Mouse (Mus musculus) stomach, postnatal 0 days (tissue): ENCODE results near the gene Trim37. TPM values are rescaled to one million over a fixed set of nuclear protein-coding genes. Genes with fewer than 3 reads are reported as not detected.

Source experiments
- ATAC-seq: fragments of 200-750 bp; cut with Nextera tagmentation; 2 replicates; pipeline ENCODE4 v1.8.0; 2017; ENCODE audit not compliant: low FRiP score, low TSS enrichment
- DNase-seq: peaks from one replicate; pipeline ENCODE4 v3.0.0-alpha.2; 2016; ENCODE audit warnings: low spot score
- H3K27ac ChIP-seq: fragments of 300-500 bp; sonication (generic); replicated peaks from 2 replicates; pipeline ENCODE4 v1.5.1; 2014; ENCODE audit warnings: mild to moderate bottlenecking, control low read depth
- H3K27me3 ChIP-seq: fragments of 300-500 bp; sonication (generic); 2 replicates; pipeline ENCODE4 v1.6.1; 2014; ENCODE audit warnings: low read length; ENCODE audit not compliant: control insufficient read depth, insufficient read depth
- H3K36me3 ChIP-seq: fragments of 300-500 bp; sonication (generic); 2 replicates; pipeline ENCODE4 v1.6.1; 2014; ENCODE audit warnings: low read length, mixed read lengths; ENCODE audit not compliant: control insufficient read depth, insufficient read depth
- H3K4me1 ChIP-seq: fragments of 300-500 bp; sonication (generic); replicated peaks from 2 replicates; pipeline ENCODE4 v1.6.1; 2014; ENCODE audit warnings: antibody characterized with exemption; ENCODE audit not compliant: control insufficient read depth, insufficient read depth
- H3K4me2 ChIP-seq: fragments of 300-500 bp; sonication (generic); replicated peaks from 2 replicates; pipeline ENCODE4 v1.6.1; 2014; ENCODE audit warnings: low read depth, mild to moderate bottlenecking, control low read depth, moderate library complexity
- H3K4me3 ChIP-seq: fragments of 300-500 bp; sonication (generic); 2 replicates; pipeline ENCODE4 v1.5.1; 2014; ENCODE audit warnings: low read depth, low read length, control low read depth
- H3K9ac ChIP-seq: fragments of 300-500 bp; sonication (generic); 2 replicates; pipeline ENCODE4 v1.6.1; 2014; ENCODE audit warnings: mild to moderate bottlenecking, low read length, control low read depth, mixed read lengths
- H3K9me3 ChIP-seq: fragments of 300-500 bp; sonication (generic); 2 replicates; pipeline ENCODE4 v1.6.1; 2016; ENCODE audit warnings: low read length; ENCODE audit not compliant: control insufficient read depth
- CTCF ChIP-seq: IDR thresholded peaks from 2 replicates; pipeline ENCODE4 v1.5.1; 2016; ENCODE audit warnings: antibody characterized with exemption, low read depth, mild to moderate bottlenecking, moderate library complexity
- EP300 ChIP-seq: optimal IDR thresholded peaks from 2 replicates; pipeline ENCODE3; 2016; ENCODE audit warnings: antibody characterized with exemption
- WGBS: fragments of 180-500 bp; shearing (Covaris S2); extraction: QIAGEN DNeasy Blood & Tissue Kit; methylation state at CpG from one replicate; pipeline ENCODE4 v1.1.7; 2014; 5-methylcytosine and 5-hydroxymethylcytosine counted together
- polyA plus RNA-seq: library from polyadenylated mRNA; unstranded; fragments of >200 nt; fragmentation: Nextera tagmentation; extraction: Ambion mirVana; gene quantifications from 2 replicates; pipeline ENCODE4 v1.2.1, GENCODE M21; 2015

Gene Trim37
- polyA plus RNA-seq, 1 experiment from 2014 or later: 8.8 TPM

- Histone ChIP-seq H3K4me1 (no peaks in the 10 kb centered on the region), H3K9me3 (no peaks in the 10 kb centered on the region), H3K9ac (no peak overlapping the region), H3K27ac (no peak overlapping the region), H3K4me2 (no peak overlapping the region), H3K4me3 (no peak overlapping the region), H3K36me3 (no peaks in the 10 kb centered on the region; the same call in 1 of the 2 replicates), H3K27me3 (no peaks in the 10 kb centered on the region)
- WGBS: 90% methylated on average over 12 of the region's 12 CpGs
- no peak for DNase-seq
- TF ChIP-seq CTCF (no peak), EP300 (no peak)
- ATAC-seq: no peak
These were observed 108.0 kb downstream of the Trim37 start for GRCm38 (mm10) chr11:87234743-87235485.

- H3K27me3 ChIP-seq: no peaks in the 10 kb centered on the region
- H3K9me3 ChIP-seq: no peaks in the 10 kb centered on the region
- H3K4me3 ChIP-seq: no peak overlapping the region
- ATAC-seq (no peak), DNase-seq (no peak)
- TF ChIP-seq CTCF: no peak
- no peak for TF ChIP-seq EP300
- H3K4me1 ChIP-seq: no peaks in the 10 kb centered on the region
- H3K36me3 ChIP-seq: no peaks in the 10 kb centered on the region; the same call in 1 of the 2 replicates
- no peak overlapping the region for H3K9ac ChIP-seq
- 65% methylated on average over 5 of the region's 5 CpGs for WGBS
- H3K4me2 ChIP-seq: no peak overlapping the region
- H3K27ac ChIP-seq: no peak overlapping the region
These were observed 108.6 kb downstream of the Trim37 start for GRCm38 (mm10) chr11:87235486-87235872.

- no peaks in the 10 kb centered on the region for H3K27me3 ChIP-seq
- H3K27ac ChIP-seq: no peak overlapping the region
- no peak for TF ChIP-seq CTCF
- no peak overlapping the region for H3K9ac ChIP-seq
- no peak for DNase-seq
- H3K4me1 ChIP-seq: no peaks in the 10 kb centered on the region
- 82% methylated on average over 7 of the region's 7 CpGs for WGBS
- no peaks in the 10 kb centered on the region for H3K9me3 ChIP-seq
- no peak for ATAC-seq
- no peak overlapping the region for H3K4me3 ChIP-seq
- H3K36me3 ChIP-seq: no peaks in the 10 kb centered on the region; the same call in 1 of the 2 replicates
- H3K4me2 ChIP-seq: no peak overlapping the region
These were observed 112.1 kb downstream of the Trim37 start for GRCm38 (mm10) chr11:87238891-87239530.

GRCm38 (mm10) chr11:87240141-87240832 is 113.4 kb downstream of the Trim37 start:
- no peaks in the 10 kb centered on the region for H3K4me1 ChIP-seq
- no peaks in the 10 kb centered on the region for H3K9me3 ChIP-seq
- no peak for DNase-seq
- H3K27ac ChIP-seq: no peak overlapping the region
- no peaks in the 10 kb centered on the region for H3K27me3 ChIP-seq
- 85% methylated on average over 15 of the region's 15 CpGs for WGBS
- H3K4me2 ChIP-seq: no peak overlapping the region
- no peak overlapping the region for H3K9ac ChIP-seq
- no peaks in the 10 kb centered on the region; the same call in 1 of the 2 replicates for H3K36me3 ChIP-seq
- ATAC-seq: no peak
- TF ChIP-seq EP300 (no peak), CTCF (no peak)
- H3K4me3 ChIP-seq: no peak overlapping the region

GRCm38 (mm10) chr11:87240833-87241215 is 113.9 kb downstream of the Trim37 start:
- no peaks in the 10 kb centered on the region for H3K27me3 ChIP-seq
- H3K4me3 ChIP-seq: no peak overlapping the region
- no peak for TF ChIP-seq EP300
- H3K4me1 ChIP-seq: no peaks in the 10 kb centered on the region
- H3K4me2 ChIP-seq: no peak overlapping the region
- no peak overlapping the region for H3K27ac ChIP-seq
- no peak for DNase-seq
- no peaks in the 10 kb centered on the region for H3K9me3 ChIP-seq
- H3K36me3 ChIP-seq: no peaks in the 10 kb centered on the region; the same call in 1 of the 2 replicates
- WGBS: 91% methylated on average over 4 of the region's 4 CpGs
- no peak for ATAC-seq
- H3K9ac ChIP-seq: no peak overlapping the region

- ATAC-seq: no peak
- peak; percentile 36 for TF ChIP-seq CTCF
- no peak for TF ChIP-seq EP300
- H3K4me3 ChIP-seq: no peak overlapping the region
These were observed 114.4 kb downstream of the Trim37 start for GRCm38 (mm10) chr11:87241256-87241655.

More at GRCm38 (mm10) chr11:87241256-87241655, 114.4 kb downstream of the Trim37 start:
- H3K4me2 ChIP-seq: no peak overlapping the region
- no peak overlapping the region for H3K9ac ChIP-seq
- H3K27me3 ChIP-seq: no peaks in the 10 kb centered on the region
- no peaks in the 10 kb centered on the region for H3K4me1 ChIP-seq
- no peaks in the 10 kb centered on the region for H3K9me3 ChIP-seq
- no peak overlapping the region for H3K27ac ChIP-seq
- no peak for DNase-seq
- WGBS: 61% methylated on average over 7 of the region's 7 CpGs
- H3K36me3 ChIP-seq: no peaks in the 10 kb centered on the region; the same call in 1 of the 2 replicates
